Comparison of ENCODE assay signal across 9 mouse cellular contexts in the genomic region with DNA sequence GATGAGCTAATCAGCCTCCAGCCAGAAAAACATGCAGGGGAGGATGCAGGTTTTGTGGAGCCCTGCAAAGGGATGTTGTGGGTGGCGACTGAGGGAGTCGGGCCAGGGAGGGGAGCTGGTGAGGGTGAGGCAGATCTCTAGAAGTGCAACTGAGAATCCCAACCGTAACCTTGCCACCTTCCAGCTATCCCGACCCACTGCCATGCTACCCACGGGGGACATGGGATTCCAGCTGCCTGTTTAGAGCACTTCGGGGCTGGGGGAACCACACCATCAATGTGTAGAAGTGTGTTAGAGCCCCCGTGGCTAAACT. TPM values are rescaled to one million over a fixed set of nuclear protein-coding genes. Genes with fewer than 3 reads are reported as not detected.
DNase-seq lines count a peak whose midpoint lies in the region; ATAC-seq lines count a peak whose summit lies in the region.
"Had no signal": no experiment of that assay in that cellular context is flagged by ENCODE, and none has a peak within 500 bp of the region (broad histone marks: within the 10 kb centered on the region; RNA-seq: fewer than 3 reads in every experiment).

No protein-coding gene starts in this region.

- ATAC-seq in heart, embryonic 14.5 days (ENCODE audit: insufficient number of reproducible peaks, insufficient read depth, low FRiP score, low read depth), result 0 out of 2 replicates have a peak, but pooled peaks have one; percentile 3
- ATAC-seq in embryonic facial prominence, embryonic 11.5 days (replicated peaks; ENCODE audit: insufficient number of reproducible peaks, low FRiP score, low TSS enrichment, low read depth), result 0 out of 2 replicates have a peak, but pooled peaks have one; percentile 20
- peak; percentile 30; the same call in 1 of the 2 replicates for ATAC-seq in hindbrain, embryonic 13.5 days (ENCODE audit: low FRiP score)
- ATAC-seq in midbrain, embryonic 13.5 days, result no peak

- H3K4me1 ChIP-seq in heart, embryonic 14.5 days (ENCODE audit: control insufficient read depth in 2 of 2, insufficient read depth in 2 of 2, low read length in 2 of 2), result no peaks in the 10 kb centered on the region; a peak in 1 of 4 replicates
- H3K4me1 ChIP-seq in embryonic facial prominence, embryonic 11.5 days (ENCODE audit: control insufficient read depth, insufficient read depth, low read length), result peaks cover 5% of the 10 kb centered on the region; the same call in 1 of the 2 replicates
- H3K4me1 ChIP-seq in hindbrain, embryonic 13.5 days (replicated peaks), result peaks cover 16% of the 10 kb centered on the region
- H3K4me1 ChIP-seq in midbrain, embryonic 13.5 days (replicated peaks), result peaks cover 12% of the 10 kb centered on the region; the same call in 1 of the 2 replicates

- H3K9ac ChIP-seq in heart, embryonic 14.5 days (ENCODE audit: low read length), result no peak overlapping the region
- 0 out of 2 replicates have a peak overlapping the region, but pooled peaks have one; percentile 22 for H3K9ac ChIP-seq in embryonic facial prominence, embryonic 11.5 days (replicated peaks; ENCODE audit: low read length)
- no peak overlapping the region for H3K9ac ChIP-seq in hindbrain, embryonic 13.5 days
- H3K9ac ChIP-seq in midbrain, embryonic 13.5 days (replicated peaks), result no peak overlapping the region

- DNase-seq in heart, adult 8-10 months (ENCODE audit: low spot score), result no peak
- no peak for DNase-seq in embryonic facial prominence, embryonic 11.5 days (ENCODE audit: low spot score)
- DNase-seq in embryo, embryonic 11 days, result no peak
- DNase-seq in frontal cortex, postnatal 10 days (ENCODE audit: low spot score in 2 of 2), result no peak
- DNase-seq in embryo, embryonic 10 days (ENCODE audit: low spot score), result no peak

- no peak overlapping the region for H3K27ac ChIP-seq in heart, embryonic 14.5 days (replicated peaks in 1 of 2; ENCODE audit: control insufficient read depth in 1 of 2, insufficient read depth in 1 of 2, low read depth in 2 of 2, low read length in 2 of 2)
- H3K27ac ChIP-seq in embryonic facial prominence, embryonic 11.5 days (replicated peaks; ENCODE audit: low read depth, low read length), result no peak overlapping the region
- H3K27ac ChIP-seq in hindbrain, embryonic 13.5 days, result no peak overlapping the region
- H3K27ac ChIP-seq in midbrain, embryonic 13.5 days, result no peak overlapping the region
- H3K27ac ChIP-seq: layer of hippocampus, adult 2 months had no signal

- peak overlapping the region; percentile 44; the same call in 1 of the 2 replicates for H3K4me2 ChIP-seq in heart, embryonic 14.5 days (ENCODE audit: low read length)
- H3K4me2 ChIP-seq in embryonic facial prominence, embryonic 11.5 days (ENCODE audit: low read depth, low read length), result peak overlapping the region; percentile 29
- H3K4me2 ChIP-seq in hindbrain, embryonic 13.5 days, result peak overlapping the region; percentile 44
- peak overlapping the region; percentile 45 for H3K4me2 ChIP-seq in midbrain, embryonic 13.5 days (replicated peaks)

- H3K9me3 ChIP-seq in heart, embryonic 14.5 days (ENCODE audit: control insufficient read depth, low read length), result no peaks in the 10 kb centered on the region
- no peaks in the 10 kb centered on the region for H3K9me3 ChIP-seq in embryonic facial prominence, embryonic 11.5 days (replicated peaks; ENCODE audit: control insufficient read depth, low read length)
- H3K9me3 ChIP-seq in hindbrain, embryonic 13.5 days, result no peaks in the 10 kb centered on the region
- H3K9me3 ChIP-seq in midbrain, embryonic 13.5 days, result no peaks in the 10 kb centered on the region

- 17% methylated on average over 7 of the region's 7 CpGs for WGBS in heart, embryonic 14.5 days
- 18% methylated on average over 7 of the region's 7 CpGs for WGBS in embryonic facial prominence, embryonic 11.5 days
- 31% methylated on average over 7 of the region's 7 CpGs for WGBS in hindbrain, embryonic 13.5 days
- 25% methylated on average over 7 of the region's 7 CpGs for WGBS in midbrain, embryonic 13.5 days

- peaks cover 19% of the 10 kb centered on the region for H3K27me3 ChIP-seq in heart, embryonic 14.5 days (ENCODE audit: control insufficient read depth, insufficient read depth, low read length)
- no peaks in the 10 kb centered on the region for H3K27me3 ChIP-seq in embryonic facial prominence, embryonic 11.5 days (ENCODE audit: control insufficient read depth, insufficient read depth, low read length)
- H3K27me3 ChIP-seq in hindbrain, embryonic 13.5 days, result peaks cover 36% of the 10 kb centered on the region
- peaks cover 33% of the 10 kb centered on the region for H3K27me3 ChIP-seq in midbrain, embryonic 13.5 days

- H3K36me3 ChIP-seq in heart, embryonic 14.5 days (ENCODE audit: control insufficient read depth, insufficient read depth, low read length), result no peaks in the 10 kb centered on the region
- no peaks in the 10 kb centered on the region for H3K36me3 ChIP-seq in embryonic facial prominence, embryonic 11.5 days (replicated peaks; ENCODE audit: control insufficient read depth, insufficient read depth, low read depth, low read length)
- H3K36me3 ChIP-seq in hindbrain, embryonic 13.5 days, result no peaks in the 10 kb centered on the region
- H3K36me3 ChIP-seq in midbrain, embryonic 13.5 days, result no peaks in the 10 kb centered on the region

- no peak overlapping the region for H3K4me3 ChIP-seq in heart, embryonic 14.5 days (ENCODE audit: control insufficient read depth in 1 of 2, insufficient read depth in 1 of 2, low read depth in 1 of 2, low read length in 2 of 2)
- H3K4me3 ChIP-seq in embryonic facial prominence, embryonic 11.5 days (ENCODE audit: low read depth, low read length), result no peak overlapping the region
- H3K4me3 ChIP-seq in hindbrain, embryonic 13.5 days, result no peak overlapping the region; the same call in 1 of the 2 replicates
- no peak overlapping the region for H3K4me3 ChIP-seq in midbrain, embryonic 13.5 days (replicated peaks)
- H3K4me3 ChIP-seq: layer of hippocampus, adult 2 months had no signal

RNA-seq across cellular contexts. Expression of a gene that starts 18.6 kb away (rescaled TPM):
- polyA plus RNA-seq in heart, embryonic 14.5 days (2014; fragmentation: Nextera tagmentation; extraction: Ambion mirVana), result 0.78 and 0.84 TPM in 2 replicates
- 1 to 10 TPM; 3.2 to 6.5 (median 4.9) TPM for total RNA-seq in heart, adult 8-10 months (2022)
- polyA plus RNA-seq in embryonic facial prominence, embryonic 11.5 days (2014; fragmentation: Nextera tagmentation; extraction: Ambion mirVana), result 0.85 and 1.1 TPM in 2 replicates
- polyA plus RNA-seq in hindbrain, embryonic 13.5 days (2015; fragmentation: Nextera tagmentation; extraction: Ambion mirVana), result 0.53 and 0.65 TPM in 2 replicates
- 0.39 and 0.46 TPM in 2 replicates for polyA plus RNA-seq in midbrain, embryonic 13.5 days (2015; fragmentation: Nextera tagmentation; extraction: Ambion mirVana)

RNA-seq across cellular contexts. Expression of a gene that starts 51.2 kb away (rescaled TPM):
- 39.1 and 40.6 TPM in 2 replicates for polyA plus RNA-seq in heart, embryonic 14.5 days (2014; fragmentation: Nextera tagmentation; extraction: Ambion mirVana)
- total RNA-seq in heart, adult 8-10 months (2022), result 10 to 100 TPM; 18.4 to 19.2 (median 18.5) TPM
- polyA plus RNA-seq in embryonic facial prominence, embryonic 11.5 days (2014; fragmentation: Nextera tagmentation; extraction: Ambion mirVana), result 57.3 and 59.3 TPM in 2 replicates
- polyA plus RNA-seq in hindbrain, embryonic 13.5 days (2015; fragmentation: Nextera tagmentation; extraction: Ambion mirVana), result 41.5 and 42.9 TPM in 2 replicates
- 41.1 and 43.2 TPM in 2 replicates for polyA plus RNA-seq in midbrain, embryonic 13.5 days (2015; fragmentation: Nextera tagmentation; extraction: Ambion mirVana)
